Mouse (Mus musculus) spleen, adult 10 weeks (tissue): ENCODE measurements around the gene Rap1gap. TPM values are rescaled to one million over a fixed set of nuclear protein-coding genes. Genes with fewer than 3 reads are reported as not detected.

ENCODE experiments used
- polyA plus RNA-seq: library from polyadenylated mRNA; stranded (reverse); fragments of 350-450 nt; fragmentation: Illumina TruSeq; extraction: RNeasy Lipid Tissue Mini Kit (QIAGEN cat#74804); gene quantifications from one replicate; pipeline ENCODE4 v1.2.3, GENCODE M21; 2015; ENCODE audit warnings: low replicate concordance; ENCODE audit not compliant: insufficient read depth

Gene Rap1gap
- 2.7 TPM for polyA plus RNA-seq

DNA sequence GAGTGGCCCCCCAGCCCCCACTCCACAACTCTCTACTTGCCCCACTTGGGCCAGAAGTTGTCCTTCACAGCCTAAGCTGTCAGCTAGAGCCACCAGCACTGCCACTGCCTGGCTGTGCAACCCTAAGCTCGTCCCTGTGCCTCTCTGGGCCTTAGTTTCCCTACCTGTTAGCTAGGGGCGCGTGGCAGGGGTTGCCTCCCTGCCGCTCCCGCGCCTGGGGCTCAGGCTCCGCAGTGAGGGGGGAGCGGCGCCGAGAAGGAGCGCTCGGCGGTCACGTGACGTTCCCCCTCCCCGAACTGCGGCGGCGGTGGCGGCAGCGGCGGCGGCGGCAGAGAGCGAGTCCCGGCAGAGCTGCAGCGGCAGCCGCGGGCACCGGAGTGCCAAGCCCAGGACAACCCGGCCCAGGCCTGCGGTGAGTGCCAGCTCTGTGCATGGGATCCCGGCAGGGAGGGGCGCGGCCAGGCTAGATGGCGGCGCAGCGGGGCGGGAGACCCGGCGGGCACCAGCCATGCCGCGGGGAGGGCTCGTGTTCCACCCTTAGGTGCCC lies at the start of gene Rap1gap:
Gene Rap1gap, plus strand, starts transcription at position 294 of the 547 bp plus-strand sequence.

Other genes with a start within 250 kb of the Rap1gap start
- 2.5 TPM for gene Cela3b, start 234.2 kb upstream of the Rap1gap start, polyA plus RNA-seq
- gene 1700013G24Rik, start 211.4 kb upstream of the Rap1gap start, polyA plus RNA-seq = not detected
- gene Hspg2, start 196.0 kb upstream of the Rap1gap start, polyA plus RNA-seq = 2.9 TPM
- gene Ldlrad2, start 90.2 kb upstream of the Rap1gap start, polyA plus RNA-seq = not detected
- gene Usp48, start 71.0 kb upstream of the Rap1gap start, polyA plus RNA-seq = 168 TPM
- gene Alpl, start 131.7 kb downstream of the Rap1gap start, polyA plus RNA-seq = 6.6 TPM
- gene Ece1, start 197.5 kb downstream of the Rap1gap start, polyA plus RNA-seq = 11.9 TPM